Mouse (Mus musculus): ENCODE measurements around the gene Neu1.

GRCm38 (mm10) chr17:34956340-34956739, 25.3 kb downstream of the Neu1 start:
- TF ChIP-seq MYOG (IDR thresholded peaks at IDR 0.05; ENCODE audit: control insufficient read depth, extremely low read depth, insufficient read length) (no peak), CTCF (IDR thresholded peaks at IDR 0.05; ENCODE audit: control insufficient read depth, insufficient read depth, insufficient read length) (no peak), USF1 (IDR thresholded peaks at IDR 0.05; ENCODE audit: low read depth) (no peak), CEBPB (IDR thresholded peaks at IDR 0.05; ENCODE audit: low read depth) (no peak), MYOD1 (IDR thresholded peaks at IDR 0.05; ENCODE audit: control insufficient read depth, insufficient read length, low read depth) (no peak)

All from C2C12 (cell line).